Mouse (Mus musculus) liver, postnatal 0 days (tissue): ENCODE results near the gene Fkbp6. TPM values are rescaled to one million over a fixed set of nuclear protein-coding genes. Genes with fewer than 3 reads are reported as not detected.

ENCODE experiments used
- ATAC-seq: fragments of 200-750 bp; cut with Nextera tagmentation; 2 replicates; pipeline ENCODE4 v1.8.0; 2017; ENCODE audit warnings: mild to moderate bottlenecking, moderate library complexity
- DNase-seq: peaks from one replicate; pipeline ENCODE4 v3.0.0-alpha.2; 2016
- H3K27ac ChIP-seq: fragments of 300-500 bp; sonication (generic); 2 replicates; pipeline ENCODE4 v1.5.1; 2014; ENCODE audit warnings: antibody characterized with exemption, moderate library complexity, mild to moderate bottlenecking, low read depth
- H3K27me3 ChIP-seq: fragments of 300-500 bp; sonication (generic); 2 replicates; pipeline ENCODE4 v1.6.1; 2014; ENCODE audit warnings: low read length, control low read depth, mixed read lengths; ENCODE audit not compliant: insufficient read depth
- H3K36me3 ChIP-seq: fragments of 300-500 bp; sonication (generic); replicated peaks from 2 replicates; pipeline ENCODE4 v1.6.1; 2014; ENCODE audit warnings: mild to moderate bottlenecking, control low read depth, low read length, moderate library complexity, mixed read lengths; ENCODE audit not compliant: insufficient read depth
- H3K4me1 ChIP-seq: fragments of 300-500 bp; sonication (generic); 2 replicates; pipeline ENCODE4 v1.6.1; 2014; ENCODE audit warnings: antibody characterized with exemption, mild to moderate bottlenecking, control low read depth; ENCODE audit not compliant: insufficient read depth
- H3K4me2 ChIP-seq: fragments of 300-500 bp; sonication (generic); 2 replicates; pipeline ENCODE4 v1.6.1; 2014; ENCODE audit warnings: low read depth, mild to moderate bottlenecking, low read length, moderate library complexity, mixed read lengths
- H3K4me3 ChIP-seq: fragments of 300-500 bp; sonication (generic); 2 replicates; pipeline ENCODE4 v1.5.1; 2014; ENCODE audit warnings: low read depth, low read length
- H3K9ac ChIP-seq: fragments of 300-500 bp; sonication (generic); replicated peaks from 2 replicates; pipeline ENCODE4 v1.6.1; 2014; ENCODE audit warnings: mild to moderate bottlenecking, moderate library complexity
- H3K9me3 ChIP-seq: fragments of 300-500 bp; sonication (generic); 2 replicates; pipeline ENCODE4 v1.6.1; 2016; ENCODE audit warnings: mild to moderate bottlenecking, control low read depth, low read length, mixed read lengths
- CTCF ChIP-seq: sonication (generic); IDR thresholded peaks from 2 replicates; pipeline ENCODE4 v1.5.1; 2016; ENCODE audit warnings: antibody characterized with exemption, low read depth
- EP300 ChIP-seq: IDR thresholded peaks from 2 replicates; pipeline ENCODE4 v1.6.1; 2016; ENCODE audit warnings: antibody characterized with exemption, low read depth, mild to moderate bottlenecking
- WGBS: fragments of 180-500 bp; shearing (Covaris S2); extraction: QIAGEN DNeasy Blood & Tissue Kit; methylation state at CpG from one replicate; pipeline ENCODE4 v1.1.7; 2014; ENCODE audit not compliant: insufficient replicate concordance; 5-methylcytosine and 5-hydroxymethylcytosine counted together
- polyA plus RNA-seq: library from polyadenylated mRNA; unstranded; fragments of >200 nt; fragmentation: Nextera tagmentation; extraction: Ambion mirVana; gene quantifications from 2 replicates; pipeline ENCODE4 v1.2.1, GENCODE M21; 2015

Gene Fkbp6
- polyA plus RNA-seq, 1 experiment from 2014 or later: not detected

DNA sequence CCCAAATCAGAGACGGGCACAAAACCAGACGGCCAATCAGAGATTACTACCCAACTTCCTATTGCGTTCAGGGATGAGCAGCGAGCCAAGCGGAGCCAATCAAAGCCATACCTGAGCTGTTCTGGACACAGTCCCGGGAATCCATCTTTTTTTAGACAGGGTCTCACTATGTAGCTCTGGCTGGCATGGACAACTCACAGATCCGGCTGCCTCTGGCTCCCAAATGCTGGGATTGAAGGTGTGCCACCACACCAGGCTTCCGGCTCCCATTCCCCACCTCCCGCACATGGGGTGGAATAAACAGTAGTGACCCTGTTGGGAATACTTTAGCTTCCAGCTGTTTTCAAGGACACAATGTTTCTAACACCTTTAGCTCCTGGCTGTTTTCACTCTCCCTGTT is 69.6 kb downstream of the Fkbp6 start:
- Histone ChIP-seq H3K4me1 (no peaks in the 10 kb centered on the region), H3K27me3 (peaks cover 5% of the 10 kb centered on the region; the same call in 1 of the 2 replicates), H3K36me3 (no peaks in the 10 kb centered on the region), H3K9me3 (no peaks in the 10 kb centered on the region), H3K9ac (no peak overlapping the region), H3K4me3 (no peak overlapping the region), H3K4me2 (no peak overlapping the region), H3K27ac (no peak overlapping the region)
- TF ChIP-seq EP300: no peak
- TF ChIP-seq CTCF: no peak
- no peak for ATAC-seq
- DNase-seq: no peak
- WGBS: 71% methylated on average over 9 of the region's 9 CpGs

DNA sequence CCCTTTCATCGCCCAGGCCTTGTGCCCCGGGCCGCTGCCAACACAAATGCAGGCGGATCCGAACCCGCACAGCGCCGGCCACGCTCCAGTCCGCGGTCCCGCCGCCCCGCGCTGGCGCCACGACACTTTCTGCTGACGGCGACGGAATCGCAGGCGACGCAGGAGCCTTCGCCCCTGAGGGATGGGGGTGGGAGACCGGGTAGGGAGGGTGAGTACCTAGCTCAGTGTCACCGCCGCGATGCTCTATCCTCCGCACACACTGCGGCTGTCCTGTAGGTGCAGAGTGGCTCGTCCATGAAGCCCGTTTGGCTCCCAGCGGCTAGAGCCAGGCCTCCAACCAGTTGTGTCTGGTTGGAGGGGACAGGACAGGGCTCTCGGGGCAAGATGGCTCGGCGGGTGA is 73.2 kb downstream of the Fkbp6 start:
- no peak overlapping the region for H3K4me3 ChIP-seq
- H3K4me2 ChIP-seq: peak overlapping the region; percentile 24
- H3K36me3 ChIP-seq: no peaks in the 10 kb centered on the region
- 16% methylated on average over 36 of the region's 36 CpGs for WGBS
- peaks cover 5% of the 10 kb centered on the region; the same call in 1 of the 2 replicates for H3K27me3 ChIP-seq
- TF ChIP-seq EP300 (no peak), CTCF (no peak)
- ATAC-seq (no peak), DNase-seq (no peak)
- H3K9me3 ChIP-seq: no peaks in the 10 kb centered on the region
- H3K9ac ChIP-seq: no peak overlapping the region; the same call in 1 of the 2 replicates
- no peaks in the 10 kb centered on the region for H3K4me1 ChIP-seq
- no peak overlapping the region for H3K27ac ChIP-seq

DNA sequence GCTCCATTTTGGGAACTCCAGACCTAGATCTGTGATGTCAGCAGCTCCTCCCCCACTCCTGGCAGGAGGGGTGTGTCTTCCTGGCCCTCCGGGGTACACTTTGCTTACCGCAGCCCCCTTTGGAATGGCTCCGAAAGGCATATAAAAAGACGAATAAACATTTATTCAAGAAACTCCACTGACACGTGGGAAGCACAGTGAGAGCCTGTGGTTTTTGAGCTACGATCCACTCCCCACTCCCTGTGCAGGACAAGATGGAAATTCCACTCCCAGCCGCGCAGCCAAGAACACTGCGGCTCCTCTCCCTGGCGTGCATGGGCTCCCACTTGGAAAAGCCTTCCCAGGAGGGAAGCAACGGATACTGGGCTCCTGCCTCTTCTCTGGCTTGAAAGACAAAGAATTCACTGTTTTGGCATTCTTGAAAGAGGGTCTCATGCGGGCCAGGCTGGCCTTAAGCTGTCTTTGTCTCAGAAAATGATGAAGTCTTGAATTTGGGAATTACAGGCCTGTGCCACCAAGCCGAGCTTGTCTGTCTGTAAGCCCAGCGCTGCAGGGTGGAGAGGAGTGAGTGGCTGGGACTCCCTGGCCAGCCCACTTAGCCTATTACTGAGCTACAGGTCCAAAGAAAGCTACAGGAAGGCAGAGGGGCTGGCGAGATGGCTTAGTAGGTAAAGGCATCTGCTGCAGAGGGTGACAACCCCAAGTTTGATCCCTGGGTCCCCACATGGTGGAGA is 75.0 kb downstream of the Fkbp6 start:
- no peaks in the 10 kb centered on the region for H3K36me3 ChIP-seq
- no peak for ATAC-seq
- H3K27me3 ChIP-seq: peaks cover 5% of the 10 kb centered on the region; the same call in 1 of the 2 replicates
- no peak overlapping the region for H3K27ac ChIP-seq
- H3K4me2 ChIP-seq: no peak overlapping the region
- no peak for DNase-seq
- 42% methylated on average over 15 of the region's 15 CpGs for WGBS
- H3K9ac ChIP-seq: no peak overlapping the region
- no peaks in the 10 kb centered on the region for H3K9me3 ChIP-seq
- H3K4me3 ChIP-seq: no peak overlapping the region
- H3K4me1 ChIP-seq: no peaks in the 10 kb centered on the region
- TF ChIP-seq CTCF (no peak), EP300 (no peak)

DNA sequence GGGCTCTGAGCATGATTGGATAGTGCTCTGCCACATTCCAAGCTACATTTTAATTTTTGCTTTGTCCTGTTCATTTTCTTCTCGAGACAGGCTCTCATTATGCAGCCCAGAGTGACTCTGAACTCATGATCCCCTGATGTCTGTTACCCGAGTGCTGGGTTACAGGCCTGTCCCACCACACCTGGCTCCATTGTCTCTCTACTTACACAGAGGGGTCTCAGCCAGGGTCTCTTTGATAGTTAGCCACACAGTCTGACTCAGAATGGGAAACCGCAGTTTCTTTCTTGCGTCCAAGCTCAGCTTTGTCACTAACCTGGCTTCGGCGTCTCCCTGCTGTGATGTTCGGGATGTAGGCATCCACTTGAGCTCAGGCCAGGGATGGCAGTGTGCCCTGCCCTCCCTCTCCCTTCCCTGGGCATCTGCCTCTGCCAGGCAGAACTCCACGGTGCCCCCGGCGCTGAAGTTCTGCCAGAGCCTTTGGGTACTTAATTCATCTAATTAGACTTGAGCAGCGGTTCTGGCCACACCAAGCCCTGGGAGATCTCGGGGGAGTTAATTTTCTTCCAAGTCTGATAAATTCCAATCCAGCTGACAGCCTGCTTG is 78.2 kb downstream of the Fkbp6 start:
- H3K36me3 ChIP-seq: no peaks in the 10 kb centered on the region
- H3K4me3 ChIP-seq: no peak overlapping the region
- TF ChIP-seq CTCF: no peak
- TF ChIP-seq EP300: no peak
- H3K4me1 ChIP-seq: no peaks in the 10 kb centered on the region
- no peak for DNase-seq
- no peak for ATAC-seq
- H3K27ac ChIP-seq: no peak overlapping the region
- no peak overlapping the region for H3K4me2 ChIP-seq
- peaks cover 4% of the 10 kb centered on the region; the same call in 1 of the 2 replicates for H3K27me3 ChIP-seq
- 83% methylated on average over 12 of the region's 12 CpGs for WGBS
- H3K9me3 ChIP-seq: no peaks in the 10 kb centered on the region
- H3K9ac ChIP-seq: no peak overlapping the region

DNA sequence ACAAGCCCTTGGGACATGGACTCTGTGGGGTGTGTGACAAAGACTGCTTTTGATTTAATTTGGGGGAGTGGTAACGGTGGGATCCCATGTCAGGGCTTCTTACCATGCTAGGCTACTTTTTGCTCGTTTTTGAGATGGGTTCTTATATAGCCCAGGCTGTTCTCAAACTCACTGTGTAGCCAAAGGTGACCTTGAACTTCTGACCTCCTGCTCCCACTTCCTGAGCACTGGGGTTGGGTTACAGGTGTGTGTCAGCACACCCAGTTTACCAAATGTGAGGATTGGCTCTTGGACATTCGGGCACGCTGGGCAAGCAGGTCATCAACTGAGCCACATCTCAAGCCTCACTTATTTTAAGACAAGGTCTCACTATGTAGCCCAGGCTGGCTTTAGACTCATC is 79.5 kb downstream of the Fkbp6 start:
- no peaks in the 10 kb centered on the region for H3K4me1 ChIP-seq
- H3K4me2 ChIP-seq: no peak overlapping the region
- WGBS: 66% methylated on average over 4 of the region's 4 CpGs
- no peak overlapping the region for H3K4me3 ChIP-seq
- H3K9ac ChIP-seq: no peak overlapping the region
- H3K27ac ChIP-seq: no peak overlapping the region
- no peak for TF ChIP-seq EP300
- TF ChIP-seq CTCF: no peak
- H3K9me3 ChIP-seq: no peaks in the 10 kb centered on the region
- ATAC-seq (no peak), DNase-seq (no peak)
- no peaks in the 10 kb centered on the region for H3K27me3 ChIP-seq
- H3K36me3 ChIP-seq: no peaks in the 10 kb centered on the region

DNA sequence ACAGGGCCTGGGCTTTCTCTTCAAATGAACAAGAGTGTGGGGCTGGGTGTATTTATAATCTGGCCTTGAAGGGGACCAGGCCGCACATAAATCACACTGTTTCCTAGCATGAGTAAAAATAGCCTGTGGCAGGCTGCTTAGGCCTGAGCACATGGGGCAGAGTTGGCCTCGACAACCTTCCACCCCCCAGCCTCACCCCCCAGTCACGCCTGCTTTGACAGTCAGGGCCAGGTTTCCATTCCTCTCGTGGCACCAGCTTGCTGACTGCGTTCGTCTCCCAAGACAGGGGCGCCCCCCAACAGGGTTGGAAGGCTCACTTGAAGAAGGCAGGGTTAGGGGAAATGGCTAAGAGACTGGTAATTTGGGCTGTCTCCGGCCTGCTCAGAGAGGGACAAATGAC is 80.4 kb downstream of the Fkbp6 start:
- no peak overlapping the region for H3K4me2 ChIP-seq
- TF ChIP-seq EP300 (no peak), CTCF (no peak)
- no peak overlapping the region for H3K27ac ChIP-seq
- H3K9me3 ChIP-seq: no peaks in the 10 kb centered on the region
- H3K4me3 ChIP-seq: no peak overlapping the region
- no peaks in the 10 kb centered on the region for H3K36me3 ChIP-seq
- peaks cover 2% of the 10 kb centered on the region for H3K4me1 ChIP-seq
- ATAC-seq (no peak), DNase-seq (no peak)
- H3K9ac ChIP-seq: no peak overlapping the region
- H3K27me3 ChIP-seq: no peaks in the 10 kb centered on the region
- WGBS: 63% methylated on average over 8 of the region's 8 CpGs
